Mouse (Mus musculus): Measurements from ENCODE around the gene Prdx5. TPM values are rescaled to one million over a fixed set of nuclear protein-coding genes. Genes with fewer than 3 reads are reported as not detected.

Gene Prdx5
- polyA plus RNA-seq (2014; fragmentation: Nextera tagmentation; extraction: Ambion mirVana): 192 and 210 TPM in 2 replicates

GRCm38 (mm10) chr19:6909507-6910289 is at the start of gene Prdx5, which contains the start of gene Trmt112:
Gene Prdx5 (minus strand): TSS chr19:6910106.
Gene Trmt112 (plus strand): TSS chr19:6909698.
- H3K4me1 ChIP-seq (ENCODE audit: control insufficient read depth in 2 of 2, insufficient read depth in 2 of 2, low read length in 2 of 2): peaks cover 6 to 25% of the 10 kb centered on the region in 2 experiments
- 0% methylated on average over 64 of the region's 65 CpGs for WGBS

GRCm38 (mm10) chr19:6956461-6956860 is 46.6 kb upstream of the Prdx5 start:
- H3K9me3 ChIP-seq (ENCODE audit: control insufficient read depth, low read length): no peaks in the 10 kb centered on the region
- no peaks in the 10 kb centered on the region for H3K27me3 ChIP-seq (ENCODE audit: control insufficient read depth, insufficient read depth, low read length)
- no peak overlapping the region for H3K9ac ChIP-seq (ENCODE audit: low read length)
- WGBS: 79% methylated on average over 10 of the region's 10 CpGs
- no peak for ATAC-seq (ENCODE audit: insufficient number of reproducible peaks, insufficient read depth, low FRiP score, low read depth)
- no peak overlapping the region for H3K4me3 ChIP-seq (ENCODE audit: control insufficient read depth in 1 of 2, insufficient read depth in 1 of 2, low read depth in 1 of 2, low read length in 2 of 2)
- H3K36me3 ChIP-seq (ENCODE audit: control insufficient read depth, insufficient read depth, low read length): peaks cover 63% of the 10 kb centered on the region
- H3K27ac ChIP-seq (replicated peaks in 1 of 2; ENCODE audit: control insufficient read depth in 1 of 2, insufficient read depth in 1 of 2, low read depth in 2 of 2, low read length in 2 of 2): no peak overlapping the region
- H3K4me1 ChIP-seq (ENCODE audit: control insufficient read depth in 2 of 2, insufficient read depth in 2 of 2, low read length in 2 of 2): peaks cover 25 to 39% of the 10 kb centered on the region in 2 experiments
- no peak overlapping the region for H3K4me2 ChIP-seq (ENCODE audit: low read length)

More at GRCm38 (mm10) chr19:6909507-6910289, at the start of gene Prdx5, which contains the start of gene Trmt112:
- peak within 1 kb of the TSS; percentile 68 to 73 for H3K4me3 ChIP-seq (ENCODE audit: control insufficient read depth in 1 of 2, insufficient read depth in 1 of 2, low read depth in 1 of 2, low read length in 2 of 2)
- H3K27ac ChIP-seq (replicated peaks in 1 of 2; ENCODE audit: control insufficient read depth in 1 of 2, insufficient read depth in 1 of 2, low read depth in 2 of 2, low read length in 2 of 2): peak within 1 kb of the TSS; percentile 99 to 100
- peak; percentile 88 for ATAC-seq (ENCODE audit: insufficient number of reproducible peaks, insufficient read depth, low FRiP score, low read depth)
- H3K4me2 ChIP-seq (ENCODE audit: low read length): peak within 1 kb of the TSS; percentile 86
- H3K9me3 ChIP-seq (ENCODE audit: control insufficient read depth, low read length): no peaks in the 10 kb centered on the region
- H3K36me3 ChIP-seq (ENCODE audit: control insufficient read depth, insufficient read depth, low read length): peaks cover 64% of the 10 kb centered on the region
- H3K9ac ChIP-seq (ENCODE audit: low read length): peak within 1 kb of the TSS; percentile 89
- no peaks in the 10 kb centered on the region for H3K27me3 ChIP-seq (ENCODE audit: control insufficient read depth, insufficient read depth, low read length)

GRCm38 (mm10) chr19:6955424-6955823 is 45.5 kb upstream of the Prdx5 start:
- H3K36me3 ChIP-seq (ENCODE audit: control insufficient read depth, insufficient read depth, low read length): peaks cover 60% of the 10 kb centered on the region
- no peak overlapping the region for H3K4me2 ChIP-seq (ENCODE audit: low read length)
- H3K9ac ChIP-seq (ENCODE audit: low read length): peak overlapping the region; percentile 36; the same call in 1 of the 2 replicates
- no peaks in the 10 kb centered on the region for H3K27me3 ChIP-seq (ENCODE audit: control insufficient read depth, insufficient read depth, low read length)
- 38% methylated on average over 7 of the region's 7 CpGs for WGBS
- H3K27ac ChIP-seq (replicated peaks in 1 of 2; ENCODE audit: control insufficient read depth in 1 of 2, insufficient read depth in 1 of 2, low read depth in 2 of 2, low read length in 2 of 2): peak overlapping the region in 1 of 2 experiments; percentile 61; a peak in 3 of 4 replicates
- ATAC-seq (ENCODE audit: insufficient number of reproducible peaks, insufficient read depth, low FRiP score, low read depth): peak; percentile 37
- no peak overlapping the region for H3K4me3 ChIP-seq (ENCODE audit: control insufficient read depth in 1 of 2, insufficient read depth in 1 of 2, low read depth in 1 of 2, low read length in 2 of 2)
- H3K4me1 ChIP-seq (ENCODE audit: control insufficient read depth in 2 of 2, insufficient read depth in 2 of 2, low read length in 2 of 2): peaks cover 25 to 39% of the 10 kb centered on the region in 2 experiments
- no peaks in the 10 kb centered on the region for H3K9me3 ChIP-seq (ENCODE audit: control insufficient read depth, low read length)

- no peak overlapping the region for H3K9ac ChIP-seq (ENCODE audit: low read length)
- H3K4me3 ChIP-seq (ENCODE audit: control insufficient read depth in 1 of 2, insufficient read depth in 1 of 2, low read depth in 1 of 2, low read length in 2 of 2): no peak overlapping the region
- no peak for ATAC-seq (ENCODE audit: insufficient number of reproducible peaks, insufficient read depth, low FRiP score, low read depth)
- H3K4me1 ChIP-seq (ENCODE audit: control insufficient read depth in 2 of 2, insufficient read depth in 2 of 2, low read length in 2 of 2): peaks cover 28 to 50% of the 10 kb centered on the region in 2 experiments
- no peak overlapping the region for H3K27ac ChIP-seq (replicated peaks in 1 of 2; ENCODE audit: control insufficient read depth in 1 of 2, insufficient read depth in 1 of 2, low read depth in 2 of 2, low read length in 2 of 2)
- no peak overlapping the region for H3K4me2 ChIP-seq (ENCODE audit: low read length)
- H3K36me3 ChIP-seq (ENCODE audit: control insufficient read depth, insufficient read depth, low read length): peaks cover 46% of the 10 kb centered on the region
- WGBS: 61% methylated on average over 9 of the region's 9 CpGs
- no peaks in the 10 kb centered on the region for H3K27me3 ChIP-seq (ENCODE audit: control insufficient read depth, insufficient read depth, low read length)
- H3K9me3 ChIP-seq (ENCODE audit: control insufficient read depth, low read length): no peaks in the 10 kb centered on the region
Observed at GRCm38 (mm10) chr19:6954046-6954445, 44.1 kb upstream of the Prdx5 start.

GRCm38 (mm10) chr19:6952712-6953037 is 42.8 kb upstream of the Prdx5 start:
- peak overlapping the region; percentile 64 to 66; a peak in 2 of 4 replicates for H3K4me3 ChIP-seq (ENCODE audit: control insufficient read depth in 1 of 2, insufficient read depth in 1 of 2, low read depth in 1 of 2, low read length in 2 of 2)
- no peaks in the 10 kb centered on the region for H3K27me3 ChIP-seq (ENCODE audit: control insufficient read depth, insufficient read depth, low read length)
- peak overlapping the region; percentile 97 to 98 for H3K27ac ChIP-seq (replicated peaks in 1 of 2; ENCODE audit: control insufficient read depth in 1 of 2, insufficient read depth in 1 of 2, low read depth in 2 of 2, low read length in 2 of 2)
- H3K9ac ChIP-seq (ENCODE audit: low read length): peak overlapping the region; percentile 88
- WGBS: 5% methylated on average over 3 of the region's 3 CpGs
- ATAC-seq (ENCODE audit: insufficient number of reproducible peaks, insufficient read depth, low FRiP score, low read depth): no peak
- peaks cover 28 to 50% of the 10 kb centered on the region in 2 experiments for H3K4me1 ChIP-seq (ENCODE audit: control insufficient read depth in 2 of 2, insufficient read depth in 2 of 2, low read length in 2 of 2)
- H3K36me3 ChIP-seq (ENCODE audit: control insufficient read depth, insufficient read depth, low read length): peaks cover 32% of the 10 kb centered on the region
- no peaks in the 10 kb centered on the region for H3K9me3 ChIP-seq (ENCODE audit: control insufficient read depth, low read length)
- peak overlapping the region; percentile 88 for H3K4me2 ChIP-seq (ENCODE audit: low read length)

DNA sequence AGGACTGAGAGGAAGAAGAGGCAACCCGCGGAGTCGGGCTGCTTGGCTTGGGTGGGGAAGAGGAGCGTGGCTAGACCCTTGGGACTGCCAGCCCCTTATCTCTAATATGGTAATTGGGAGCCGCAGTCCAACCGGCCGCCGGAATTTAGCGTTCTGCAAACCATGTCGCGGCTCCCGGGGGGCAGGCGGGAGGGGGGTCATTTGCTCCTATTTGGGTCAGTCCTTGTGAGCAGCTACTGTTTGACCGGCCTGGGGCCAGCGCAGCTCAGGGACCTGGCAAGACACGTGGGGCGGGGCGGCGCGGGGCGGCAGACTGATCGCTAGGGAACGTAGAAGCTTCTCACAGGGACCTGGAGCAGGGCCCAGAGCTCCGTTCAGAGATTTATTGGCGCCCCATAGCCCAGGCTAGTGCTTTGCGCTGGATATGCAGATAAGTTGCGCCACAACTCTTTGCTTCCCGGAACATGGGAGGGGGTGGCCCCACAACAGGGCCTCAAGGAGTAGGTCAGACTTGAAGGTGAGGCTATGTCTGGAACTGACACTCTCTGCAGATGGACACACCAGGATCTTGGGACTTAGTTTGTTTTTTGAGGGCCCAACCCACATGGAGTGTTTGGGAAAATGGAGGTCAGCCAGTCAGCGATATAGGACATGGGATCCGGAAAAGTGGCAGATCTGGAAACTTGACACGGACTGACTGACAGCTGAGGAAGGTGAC is 42.2 kb upstream of the Prdx5 start:
- WGBS: 1% methylated on average over 31 of the region's 31 CpGs
- ATAC-seq (ENCODE audit: insufficient number of reproducible peaks, insufficient read depth, low FRiP score, low read depth): peak; percentile 51
- H3K9me3 ChIP-seq (ENCODE audit: control insufficient read depth, low read length): no peaks in the 10 kb centered on the region
- peaks cover 28 to 50% of the 10 kb centered on the region in 2 experiments for H3K4me1 ChIP-seq (ENCODE audit: control insufficient read depth in 2 of 2, insufficient read depth in 2 of 2, low read length in 2 of 2)
- H3K4me2 ChIP-seq (ENCODE audit: low read length): peak overlapping the region; percentile 88
- H3K36me3 ChIP-seq (ENCODE audit: control insufficient read depth, insufficient read depth, low read length): peaks cover 28% of the 10 kb centered on the region
- peak overlapping the region; percentile 64 to 66 for H3K4me3 ChIP-seq (ENCODE audit: control insufficient read depth in 1 of 2, insufficient read depth in 1 of 2, low read depth in 1 of 2, low read length in 2 of 2)
- H3K9ac ChIP-seq (ENCODE audit: low read length): peak overlapping the region; percentile 88
- H3K27me3 ChIP-seq (ENCODE audit: control insufficient read depth, insufficient read depth, low read length): no peaks in the 10 kb centered on the region
- H3K27ac ChIP-seq (replicated peaks in 1 of 2; ENCODE audit: control insufficient read depth in 1 of 2, insufficient read depth in 1 of 2, low read depth in 2 of 2, low read length in 2 of 2): peak overlapping the region; percentile 97 to 98

GRCm38 (mm10) chr19:6951381-6951968 is 41.6 kb upstream of the Prdx5 start:
- Histone ChIP-seq H3K4me1 (ENCODE audit: control insufficient read depth in 2 of 2, insufficient read depth in 2 of 2, low read length in 2 of 2) (peaks cover 28 to 50% of the 10 kb centered on the region in 2 experiments), H3K4me2 (ENCODE audit: low read length) (peak overlapping the region; percentile 88), H3K9me3 (ENCODE audit: control insufficient read depth, low read length) (no peaks in the 10 kb centered on the region), H3K9ac (ENCODE audit: low read length) (peak overlapping the region; percentile 88), H3K4me3 (ENCODE audit: control insufficient read depth in 1 of 2, insufficient read depth in 1 of 2, low read depth in 1 of 2, low read length in 2 of 2) (peak overlapping the region; percentile 64 to 66), H3K27me3 (ENCODE audit: control insufficient read depth, insufficient read depth, low read length) (no peaks in the 10 kb centered on the region), H3K27ac (replicated peaks in 1 of 2; ENCODE audit: control insufficient read depth in 1 of 2, insufficient read depth in 1 of 2, low read depth in 2 of 2, low read length in 2 of 2) (peak overlapping the region; percentile 97 to 98), H3K36me3 (ENCODE audit: control insufficient read depth, insufficient read depth, low read length) (peaks cover 21% of the 10 kb centered on the region)
- WGBS: under 1% methylated on average over 35 of the region's 35 CpGs
- peak; percentile 57 for ATAC-seq (ENCODE audit: insufficient number of reproducible peaks, insufficient read depth, low FRiP score, low read depth)
